Mouse (Mus musculus): ENCODE data around the gene Cd164l2.

Gene Cd164l2

GRCm38 (mm10) chr4:133257798-133258408 lies 46.0 kb downstream of the Cd164l2 start:
- DNase-seq = no peak

GRCm38 (mm10) chr4:133261641-133262374 lies 49.9 kb downstream of the Cd164l2 start:
- DNase-seq = no peak

GRCm38 (mm10) chr4:133262375-133262765 lies 50.4 kb downstream of the Cd164l2 start:
- no peak for DNase-seq

GRCm38 (mm10) chr4:133262882-133263281 lies 51.0 kb downstream of the Cd164l2 start, which contains the start of gene Sytl1:
Sytl1 (minus strand) TSS chr4:133263113.
- DNase-seq = no peak

- DNase-seq = no peak
Measured at GRCm38 (mm10) chr4:133263756-133264155, 51.8 kb downstream of the Cd164l2 start.

GRCm38 (mm10) chr4:133264559-133264958 lies 52.6 kb downstream of the Cd164l2 start:
- no peak for DNase-seq

GRCm38 (mm10) chr4:133265297-133265696 lies 53.4 kb downstream of the Cd164l2 start:
- DNase-seq = no peak

GRCm38 (mm10) chr4:133265759-133266158 lies 53.8 kb downstream of the Cd164l2 start:
- no peak for DNase-seq

- no peak for DNase-seq
Measured at GRCm38 (mm10) chr4:133266248-133266880, 54.4 kb downstream of the Cd164l2 start.

GRCm38 (mm10) chr4:133268931-133269330 lies 57.0 kb downstream of the Cd164l2 start:
- no peak for DNase-seq

- DNase-seq = no peak
Measured at GRCm38 (mm10) chr4:133269596-133269995, 57.7 kb downstream of the Cd164l2 start.

GRCm38 (mm10) chr4:133270929-133271328 lies 59.0 kb downstream of the Cd164l2 start:
- DNase-seq = no peak
